Mouse (Mus musculus) midbrain, embryonic 14.5 days (tissue): ENCODE measurements at regions not wholly inside any gene's neighbourhood (a gene's known extent, or its start where the extent isn't known, plus 50 kb on each side); places are given as distances from the start of the nearest gene placed in this dataset.

Source experiments
- ATAC-seq: fragments of 200-750 bp; cut with Nextera tagmentation; 2 replicates; pipeline ENCODE4 v1.8.0; 2017; ENCODE audit warnings: moderate number of reproducible peaks, moderate library complexity; ENCODE audit not compliant: low FRiP score, low TSS enrichment
- DNase-seq: peaks from one replicate; pipeline ENCODE4 v3.0.0-alpha.2; 2015
- H3K27ac ChIP-seq: fragments of 300-500 bp; sonication (generic); replicated peaks from 2 replicates; pipeline ENCODE4 v1.5.1; 2014; ENCODE audit warnings: mild to moderate bottlenecking, low read depth, low read length, moderate library complexity
- H3K27me3 ChIP-seq: fragments of 300-500 bp; sonication (generic); 2 replicates; pipeline ENCODE4 v1.6.1; 2014; ENCODE audit warnings: low read length, control low read depth, mixed read lengths; ENCODE audit not compliant: control insufficient read depth, insufficient read depth
- H3K36me3 ChIP-seq: fragments of 300-500 bp; sonication (generic); 2 replicates; pipeline ENCODE4 v1.6.1; 2014; ENCODE audit warnings: low read length, control low read depth; ENCODE audit not compliant: control insufficient read depth, insufficient read depth
- H3K4me1 ChIP-seq: fragments of 300-500 bp; sonication (generic); 2 replicates; pipeline ENCODE4 v1.6.1; 2014; ENCODE audit warnings: mild to moderate bottlenecking, antibody characterized with exemption, low read length, control low read depth; ENCODE audit not compliant: control insufficient read depth, insufficient read depth
- H3K4me2 ChIP-seq: fragments of 300-500 bp; sonication (generic); 2 replicates; pipeline ENCODE4 v1.6.1; 2014; ENCODE audit warnings: mild to moderate bottlenecking, low read length, moderate library complexity
- H3K4me3 ChIP-seq: fragments of 300-500 bp; sonication (generic); replicated peaks from 2 replicates; pipeline ENCODE4 v1.5.1; 2014; ENCODE audit warnings: low read depth, low read length
- H3K9ac ChIP-seq: fragments of 300-500 bp; sonication (generic); replicated peaks from 2 replicates; pipeline ENCODE4 v1.6.1; 2014; ENCODE audit warnings: mild to moderate bottlenecking, low read length, moderate library complexity
- H3K9me3 ChIP-seq: fragments of 300-500 bp; sonication (generic); 2 replicates; pipeline ENCODE4 v1.6.1; 2016; ENCODE audit warnings: low read length, control low read depth, mixed read lengths; ENCODE audit not compliant: control insufficient read depth
- WGBS: fragments of 180-500 bp; shearing (Covaris S2); extraction: QIAGEN DNeasy Blood & Tissue Kit; methylation state at CpG from one replicate; pipeline ENCODE4 v1.1.7; 2014; 5-methylcytosine and 5-hydroxymethylcytosine counted together

DNA sequence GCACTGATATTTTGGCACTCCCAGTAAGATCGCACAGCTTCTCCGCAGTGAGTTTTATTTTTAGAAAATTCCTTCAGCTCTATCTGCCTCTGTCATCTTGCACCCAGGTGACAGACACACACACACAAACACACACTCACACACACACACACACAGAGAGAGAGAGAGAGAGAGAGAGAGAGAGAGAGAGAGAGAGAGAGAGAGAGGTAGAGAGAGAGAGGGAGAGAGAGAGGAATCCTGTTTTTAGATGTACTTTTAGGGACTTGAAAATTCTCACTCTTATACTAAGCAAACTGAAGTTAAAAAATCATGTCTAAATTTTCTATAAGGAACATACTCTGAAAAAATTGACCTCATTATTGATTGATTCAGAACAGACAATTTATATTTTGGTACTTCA is 210.2 kb upstream of the Cdh10 start:
- no peak for ATAC-seq
- no peak for DNase-seq
- no peaks in the 10 kb centered on the region for H3K9me3 ChIP-seq
- H3K9ac ChIP-seq = no peak overlapping the region
- H3K27me3 ChIP-seq = no peaks in the 10 kb centered on the region
- H3K4me2 ChIP-seq = no peak overlapping the region
- no peak overlapping the region for H3K4me3 ChIP-seq
- H3K4me1 ChIP-seq = no peaks in the 10 kb centered on the region
- 86% methylated on average over 2 of the region's 2 CpGs for WGBS
- no peaks in the 10 kb centered on the region for H3K36me3 ChIP-seq
- no peak overlapping the region for H3K27ac ChIP-seq

- DNase-seq = no peak
- no peaks in the 10 kb centered on the region for H3K4me1 ChIP-seq
- peak; percentile 55; the same call in 1 of the 2 replicates for ATAC-seq
- no peaks in the 10 kb centered on the region for H3K9me3 ChIP-seq
- WGBS = 81% methylated on average over 6 of the region's 6 CpGs
- no peak overlapping the region for H3K4me3 ChIP-seq
- no peaks in the 10 kb centered on the region for H3K27me3 ChIP-seq
- H3K27ac ChIP-seq = no peak overlapping the region
- no peak overlapping the region for H3K4me2 ChIP-seq
- H3K9ac ChIP-seq = no peak overlapping the region
- H3K36me3 ChIP-seq = no peaks in the 10 kb centered on the region
These were observed 195.0 kb upstream of the Cdh10 start for GRCm38 (mm10) chr15:18623692-18624281.

DNA sequence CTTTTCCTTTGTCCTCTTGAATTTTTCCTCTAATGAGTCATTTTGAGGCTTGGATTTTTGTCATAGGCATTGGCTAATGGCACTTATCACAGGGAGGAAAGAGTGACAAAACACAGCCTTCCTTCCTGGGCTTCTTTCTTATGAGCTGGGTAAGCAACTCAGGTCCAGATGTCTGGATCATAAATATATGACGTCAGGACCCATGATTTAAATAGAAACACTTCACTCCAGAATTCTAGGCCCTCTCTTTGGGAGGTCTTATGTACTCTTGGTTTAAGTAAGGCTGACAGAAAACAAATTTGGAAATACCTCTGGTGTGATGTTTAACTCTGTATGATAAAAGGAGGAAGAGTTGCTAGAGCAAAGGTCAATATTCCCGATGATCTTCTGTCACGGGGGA is 193.8 kb upstream of the Cdh10 start:
- no peak overlapping the region for H3K4me2 ChIP-seq
- H3K9me3 ChIP-seq = no peaks in the 10 kb centered on the region
- no peaks in the 10 kb centered on the region for H3K27me3 ChIP-seq
- H3K4me3 ChIP-seq = no peak overlapping the region
- H3K27ac ChIP-seq = no peak overlapping the region
- H3K4me1 ChIP-seq = no peaks in the 10 kb centered on the region
- ATAC-seq (no peak), DNase-seq (no peak)
- WGBS = 93% methylated on average over 3 of the region's 3 CpGs
- H3K36me3 ChIP-seq = no peaks in the 10 kb centered on the region
- H3K9ac ChIP-seq = no peak overlapping the region

- WGBS = 79% methylated on average over 2 of the region's 2 CpGs
- Histone ChIP-seq H3K9me3 (no peaks in the 10 kb centered on the region), H3K4me2 (no peak overlapping the region), H3K27me3 (no peaks in the 10 kb centered on the region), H3K27ac (no peak overlapping the region), H3K4me3 (no peak overlapping the region), H3K4me1 (no peaks in the 10 kb centered on the region), H3K9ac (no peak overlapping the region), H3K36me3 (no peaks in the 10 kb centered on the region)
- DNase-seq (no peak), ATAC-seq (no peak)
These were observed 191.8 kb upstream of the Cdh10 start for GRCm38 (mm10) chr15:18626961-18627360.
